Mouse (Mus musculus): Measurements from ENCODE around the gene Jsrp1.

- TF ChIP-seq CTCF (IDR thresholded peaks at IDR 0.05; ENCODE audit: low read depth, low read length) = no peak
- no peak for TF ChIP-seq GATA1 (IDR thresholded peaks at IDR 0.05; ENCODE audit: borderline replicate concordance, low read length)
- no peak for TF ChIP-seq GATA2 (IDR thresholded peaks at IDR 0.05; ENCODE audit: borderline replicate concordance, low read depth, low read length)
- no peak for TF ChIP-seq POLR2AphosphoS5 (IDR thresholded peaks at IDR 0.05; ENCODE audit: insufficient replicate concordance, low read depth, low read length)
These were observed 22.4 kb downstream of the Jsrp1 start for GRCm38 (mm10) chr10:80790761-80791404.

Data from G1E (cell line).